Mouse (Mus musculus): ENCODE measurements at regions not wholly inside any gene's neighbourhood (a gene's known extent, or its start where the extent isn't known, plus 50 kb on each side); places are given as distances from the start of the nearest gene placed in this dataset.

GRCm38 (mm10) chr1:193423653-193424075 is 53.6 kb upstream of the Camk1g start:
- H3K27ac ChIP-seq (ENCODE audit: insufficient read depth, low read length), result no peak overlapping the region
- 63% methylated on average over 8 of the region's 8 CpGs for WGBS
- TF ChIP-seq POLR2A (IDR thresholded peaks at IDR 0.05; ENCODE audit: low read depth, low read length) (no peak), CTCF (IDR thresholded peaks at IDR 0.05; ENCODE audit: extremely low read depth, insufficient read depth, insufficient read length, insufficient replicate concordance) (no peak)

GRCm38 (mm10) chr1:193422886-193423285 is 52.8 kb upstream of the Camk1g start:
- no peak for TF ChIP-seq CTCF (IDR thresholded peaks at IDR 0.05; ENCODE audit: extremely low read depth, insufficient read depth, insufficient read length, insufficient replicate concordance)
- no peak for TF ChIP-seq POLR2A (IDR thresholded peaks at IDR 0.05; ENCODE audit: low read depth, low read length)
- H3K27me3 ChIP-seq (ENCODE audit: control insufficient read depth, insufficient read depth, low read length), result no peaks in the 10 kb centered on the region
- no peak for DNase-seq (ENCODE audit: low read depth in 1 of 2, low spot score in 2 of 2)
- peak overlapping the region; percentile 25; the same call in 1 of the 2 replicates for H3K27ac ChIP-seq (ENCODE audit: insufficient read depth, low read length)
- WGBS, result 78% methylated on average over 1 of the region's 1 CpGs
- no peak overlapping the region for H3K4me3 ChIP-seq (ENCODE audit: extremely low read depth, insufficient read depth, insufficient read length)
- H3K36me3 ChIP-seq (ENCODE audit: control insufficient read depth, insufficient read depth, low read length), result no peaks in the 10 kb centered on the region
- H3K4me1 ChIP-seq (ENCODE audit: control insufficient read depth, insufficient read depth, insufficient read length), result no peaks in the 10 kb centered on the region

More at GRCm38 (mm10) chr1:193423653-193424075, 53.6 kb upstream of the Camk1g start:
- Histone ChIP-seq H3K4me1 (ENCODE audit: control insufficient read depth, insufficient read depth, insufficient read length) (no peaks in the 10 kb centered on the region), H3K4me3 (ENCODE audit: extremely low read depth, insufficient read depth, insufficient read length) (no peak overlapping the region), H3K36me3 (ENCODE audit: control insufficient read depth, insufficient read depth, low read length) (no peaks in the 10 kb centered on the region), H3K27me3 (ENCODE audit: control insufficient read depth, insufficient read depth, low read length) (no peaks in the 10 kb centered on the region)
- DNase-seq (ENCODE audit: low read depth in 1 of 2, low spot score in 2 of 2), result no peak

GRCm38 (mm10) chr1:193421820-193422219 is 51.7 kb upstream of the Camk1g start:
- no peak for DNase-seq (ENCODE audit: low read depth in 1 of 2, low spot score in 2 of 2)
- Histone ChIP-seq H3K36me3 (ENCODE audit: control insufficient read depth, insufficient read depth, low read length) (no peaks in the 10 kb centered on the region), H3K27ac (ENCODE audit: insufficient read depth, low read length) (peak overlapping the region; percentile 83), H3K4me1 (ENCODE audit: control insufficient read depth, insufficient read depth, insufficient read length) (no peaks in the 10 kb centered on the region), H3K4me3 (ENCODE audit: extremely low read depth, insufficient read depth, insufficient read length) (no peak overlapping the region), H3K27me3 (ENCODE audit: control insufficient read depth, insufficient read depth, low read length) (no peaks in the 10 kb centered on the region)
- WGBS, result 83% methylated on average over 1 of the region's 1 CpGs
- TF ChIP-seq CTCF (IDR thresholded peaks at IDR 0.05; ENCODE audit: extremely low read depth, insufficient read depth, insufficient read length, insufficient replicate concordance) (no peak), POLR2A (IDR thresholded peaks at IDR 0.05; ENCODE audit: low read depth, low read length) (no peak)

GRCm38 (mm10) chr1:193421414-193421813 is 51.3 kb upstream of the Camk1g start:
- peak in 1 of 2 experiments; percentile 45 for DNase-seq (ENCODE audit: low read depth in 1 of 2, low spot score in 2 of 2)
- Histone ChIP-seq H3K36me3 (ENCODE audit: control insufficient read depth, insufficient read depth, low read length) (no peaks in the 10 kb centered on the region), H3K4me1 (ENCODE audit: control insufficient read depth, insufficient read depth, insufficient read length) (no peaks in the 10 kb centered on the region), H3K27me3 (ENCODE audit: control insufficient read depth, insufficient read depth, low read length) (no peaks in the 10 kb centered on the region), H3K27ac (ENCODE audit: insufficient read depth, low read length) (peak overlapping the region; percentile 24; the same call in 1 of the 2 replicates), H3K4me3 (ENCODE audit: extremely low read depth, insufficient read depth, insufficient read length) (no peak overlapping the region)
- TF ChIP-seq CTCF (IDR thresholded peaks at IDR 0.05; ENCODE audit: extremely low read depth, insufficient read depth, insufficient read length, insufficient replicate concordance) (no peak), POLR2A (IDR thresholded peaks at IDR 0.05; ENCODE audit: low read depth, low read length) (no peak)
